Mouse (Mus musculus) limb, embryonic 14.5 days (tissue): ENCODE results near the gene Gga1. TPM values are rescaled to one million over a fixed set of nuclear protein-coding genes. Genes with fewer than 3 reads are reported as not detected.

Source experiments
- ATAC-seq: fragments of 200-750 bp; cut with Nextera tagmentation; 2 replicates; pipeline ENCODE4 v1.8.0; 2017; ENCODE audit warnings: low read depth, moderate number of reproducible peaks, moderate TSS enrichment; ENCODE audit not compliant: low FRiP score
- DNase-seq: peaks from one replicate; pipeline ENCODE4 v3.0.0-alpha.2; 2015; ENCODE audit warnings: low spot score
- H3K27ac ChIP-seq: fragments of 300-500 bp; sonication (generic); replicated peaks from 2 replicates; pipeline ENCODE4 v1.5.1; 2014; ENCODE audit warnings: low read depth, mild to moderate bottlenecking, low read length, moderate library complexity, mixed read lengths
- H3K27me3 ChIP-seq: fragments of 300-500 bp; sonication (generic); 2 replicates; pipeline ENCODE4 v1.6.1; 2014; ENCODE audit warnings: low read length, mixed read lengths; ENCODE audit not compliant: control insufficient read depth, insufficient read depth
- H3K36me3 ChIP-seq: fragments of 300-500 bp; sonication (generic); 2 replicates; pipeline ENCODE4 v1.6.1; 2014; ENCODE audit warnings: mild to moderate bottlenecking, low read length, moderate library complexity, mixed read lengths; ENCODE audit not compliant: control insufficient read depth, insufficient read depth
- H3K4me1 ChIP-seq: fragments of 300-500 bp; sonication (generic); 2 replicates; pipeline ENCODE4 v1.6.1; 2014; ENCODE audit warnings: antibody characterized with exemption, low read length, mixed read lengths; ENCODE audit not compliant: control insufficient read depth, insufficient read depth
- H3K4me2 ChIP-seq: fragments of 300-500 bp; sonication (generic); replicated peaks from 2 replicates; pipeline ENCODE4 v1.6.1; 2014; ENCODE audit warnings: low read depth, mild to moderate bottlenecking, low read length, moderate library complexity; ENCODE audit not compliant: severe bottlenecking
- H3K4me3 ChIP-seq: fragments of 300-500 bp; sonication (generic); replicated peaks from 2 replicates; pipeline ENCODE4 v1.5.1; 2014; ENCODE audit warnings: low read length
- H3K9ac ChIP-seq: fragments of 300-500 bp; sonication (generic); 2 replicates; pipeline ENCODE4 v1.6.1; 2014; ENCODE audit warnings: mild to moderate bottlenecking, low read depth, low read length, moderate library complexity; ENCODE audit not compliant: severe bottlenecking
- H3K9me3 ChIP-seq: fragments of 300-500 bp; sonication (generic); 2 replicates; pipeline ENCODE4 v1.6.1; 2016; ENCODE audit warnings: low read length; ENCODE audit not compliant: control insufficient read depth
- POLR2A ChIP-seq: fragments of 200-500 bp; IDR thresholded peaks from 2 replicates; pipeline ENCODE4 v1.8.0; 2012; ENCODE audit warnings: inconsistent platforms, mild to moderate bottlenecking, moderate library complexity, borderline replicate concordance; ENCODE audit not compliant: insufficient read depth, insufficient read length; ENCODE audit errors: extremely low read depth
- WGBS: fragments of 180-500 bp; shearing (Covaris S2); extraction: QIAGEN DNeasy Blood & Tissue Kit; methylation state at CpG from one replicate; pipeline ENCODE4 v1.1.7; 2014; 5-methylcytosine and 5-hydroxymethylcytosine counted together
- polyA plus RNA-seq, 2 experiments: library from polyadenylated mRNA; depleted of rRNA in 1 of 2; stranded (reverse) in 1 of 2; unstranded in 1 of 2; fragments of >200 nt; fragmentation: Nextera tagmentation in 1 of 2; extraction: Ambion mirVana in 1 of 2; gene quantifications; 2 replicates each; pipeline versions ENCODE4 v1.2.1 to v1.2.3; 2012 to 2014

Gga1 gene
- polyA plus RNA-seq, 2 experiments, result 43.6 to 60.6 TPM

- H3K27me3 ChIP-seq, result no peaks in the 10 kb centered on the region
- no peak for TF ChIP-seq POLR2A
- peaks cover 4% of the 10 kb centered on the region; the same call in 1 of the 2 replicates for H3K36me3 ChIP-seq
- peaks cover 5% of the 10 kb centered on the region; the same call in 1 of the 2 replicates for H3K4me1 ChIP-seq
- H3K9me3 ChIP-seq, result no peaks in the 10 kb centered on the region
- 76% methylated on average over 15 of the region's 15 CpGs for WGBS
- ATAC-seq, result no peak
- H3K27ac ChIP-seq, result no peak overlapping the region
- DNase-seq, result no peak
- no peak overlapping the region for H3K9ac ChIP-seq
- no peak overlapping the region for H3K4me2 ChIP-seq
- no peak overlapping the region for H3K4me3 ChIP-seq
These were observed 26.7 kb upstream of the Gga1 start for GRCm38 (mm10) chr15:78850059-78850824.

GRCm38 (mm10) chr15:78850944-78851343 lies 26.0 kb upstream of the Gga1 start:
- 72% methylated on average over 6 of the region's 6 CpGs for WGBS
- H3K4me1 ChIP-seq, result 0 out of 2 replicates have a peak, but pooled peaks cover 3% of the 10 kb centered on the region
- ATAC-seq (no peak), DNase-seq (no peak)
- H3K4me3 ChIP-seq, result no peak overlapping the region
- H3K27ac ChIP-seq, result no peak overlapping the region
- H3K36me3 ChIP-seq, result peaks cover 4% of the 10 kb centered on the region; the same call in 1 of the 2 replicates
- H3K9ac ChIP-seq, result no peak overlapping the region
- H3K4me2 ChIP-seq, result no peak overlapping the region
- no peak for TF ChIP-seq POLR2A
- no peaks in the 10 kb centered on the region for H3K9me3 ChIP-seq
- no peaks in the 10 kb centered on the region for H3K27me3 ChIP-seq

GRCm38 (mm10) chr15:78851505-78852153 lies 25.4 kb upstream of the Gga1 start:
- peak overlapping the region; percentile 29 for H3K4me2 ChIP-seq
- no peaks in the 10 kb centered on the region for H3K27me3 ChIP-seq
- no peak overlapping the region for H3K9ac ChIP-seq
- H3K27ac ChIP-seq, result no peak overlapping the region
- peak; percentile 84 for ATAC-seq
- DNase-seq, result peak; percentile 91
- no peaks in the 10 kb centered on the region for H3K9me3 ChIP-seq
- H3K4me1 ChIP-seq, result 0 out of 2 replicates have a peak, but pooled peaks cover 3% of the 10 kb centered on the region
- 16% methylated on average over 12 of the region's 13 CpGs for WGBS
- TF ChIP-seq POLR2A, result no peak
- peaks cover 4% of the 10 kb centered on the region; the same call in 1 of the 2 replicates for H3K36me3 ChIP-seq
- no peak overlapping the region for H3K4me3 ChIP-seq

GRCm38 (mm10) chr15:78855303-78855965 lies 21.6 kb upstream of the Gga1 start, which contains the start of gene Lgals2:
TSS of gene Lgals2 (minus strand) at chr15:78855529.
- H3K9ac ChIP-seq, result no peak within 1 kb of the TSS
- no peak for DNase-seq
- WGBS, result 73% methylated on average over 8 of the region's 8 CpGs
- no peaks in the 10 kb centered on the region for H3K27me3 ChIP-seq
- no peaks in the 10 kb centered on the region for H3K36me3 ChIP-seq
- 0 out of 2 replicates have a peak, but pooled peaks cover 3% of the 10 kb centered on the region for H3K4me1 ChIP-seq
- ATAC-seq, result no peak
- H3K4me2 ChIP-seq, result no peak within 1 kb of the TSS
- H3K27ac ChIP-seq, result no peak within 1 kb of the TSS
- H3K4me3 ChIP-seq, result no peak within 1 kb of the TSS
- TF ChIP-seq POLR2A, result no peak
- H3K9me3 ChIP-seq, result no peaks in the 10 kb centered on the region

GRCm38 (mm10) chr15:78857009-78857408 lies 20.0 kb upstream of the Gga1 start:
- WGBS, result 83% methylated on average over 7 of the region's 7 CpGs

More at GRCm38 (mm10) chr15:78857009-78857408, 20.0 kb upstream of the Gga1 start:
- H3K4me3 ChIP-seq, result no peak overlapping the region
- H3K27ac ChIP-seq, result no peak overlapping the region
- no peak overlapping the region for H3K9ac ChIP-seq
- DNase-seq, result no peak
- no peak for TF ChIP-seq POLR2A
- no peak for ATAC-seq
- no peaks in the 10 kb centered on the region for H3K36me3 ChIP-seq
- no peaks in the 10 kb centered on the region for H3K9me3 ChIP-seq
- no peak overlapping the region for H3K4me2 ChIP-seq
- H3K4me1 ChIP-seq, result no peaks in the 10 kb centered on the region
- no peaks in the 10 kb centered on the region for H3K27me3 ChIP-seq
